Mouse (Mus musculus): ENCODE results near the gene Sh3bp1. TPM values are rescaled to one million over a fixed set of nuclear protein-coding genes. Genes with fewer than 3 reads are reported as not detected.

The Sh3bp1 gene
- 3.6 and 5.9 TPM in 2 replicates for polyA plus RNA-seq (2015; fragmentation: Nextera tagmentation; extraction: Ambion mirVana)

DNA sequence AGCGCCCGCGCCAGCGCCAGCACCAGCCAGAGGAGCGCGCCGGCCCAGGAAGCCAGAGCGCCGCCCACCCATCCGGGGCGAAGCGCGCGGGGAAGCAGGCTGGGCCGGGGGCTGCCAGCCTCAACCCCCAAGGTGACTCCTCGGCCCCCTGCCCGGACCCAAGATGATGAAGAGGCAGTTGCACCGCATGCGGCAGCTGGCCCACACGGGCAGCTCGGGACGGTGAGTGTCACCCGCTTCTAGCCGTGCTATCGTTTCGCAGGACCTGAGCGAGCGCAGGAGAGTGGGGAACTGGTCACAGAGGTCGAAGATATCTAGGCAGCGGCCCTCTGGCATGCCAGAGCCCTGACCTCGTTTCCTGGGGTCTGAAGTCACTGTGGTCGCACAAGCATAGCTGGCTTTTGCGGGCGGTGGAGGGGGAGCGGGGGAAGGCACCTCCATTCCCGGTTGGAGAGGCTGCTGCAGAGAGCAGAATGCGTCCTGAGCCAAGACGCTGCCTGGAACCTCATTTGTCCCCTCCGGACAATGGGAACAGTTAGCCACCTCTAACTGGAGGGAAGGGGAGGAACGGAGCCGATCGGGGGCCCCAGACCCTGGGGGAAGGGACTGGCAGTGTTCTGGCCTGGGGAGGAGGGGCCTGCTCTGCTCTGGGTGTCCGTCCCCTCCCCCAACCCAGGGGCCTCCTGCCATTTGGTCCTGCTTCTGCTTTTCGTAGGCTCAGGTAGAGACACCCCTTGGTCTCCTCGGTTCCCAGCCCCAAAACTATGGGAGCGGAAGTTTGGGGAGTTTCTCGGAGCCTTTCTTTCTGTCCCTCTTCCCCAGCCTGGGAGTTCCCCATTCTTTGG, at the start of gene Sh3bp1:
Gene Sh3bp1 (plus strand): TSS at position 29 of the 845 bp plus-strand sequence.
- H3K9ac ChIP-seq (replicated peaks), result peak within 1 kb of the TSS; percentile 43
- WGBS, result 1% methylated on average over 47 of the region's 47 CpGs
- no peaks in the 10 kb centered on the region; the same call in 1 of the 2 replicates for H3K27me3 ChIP-seq

DNA sequence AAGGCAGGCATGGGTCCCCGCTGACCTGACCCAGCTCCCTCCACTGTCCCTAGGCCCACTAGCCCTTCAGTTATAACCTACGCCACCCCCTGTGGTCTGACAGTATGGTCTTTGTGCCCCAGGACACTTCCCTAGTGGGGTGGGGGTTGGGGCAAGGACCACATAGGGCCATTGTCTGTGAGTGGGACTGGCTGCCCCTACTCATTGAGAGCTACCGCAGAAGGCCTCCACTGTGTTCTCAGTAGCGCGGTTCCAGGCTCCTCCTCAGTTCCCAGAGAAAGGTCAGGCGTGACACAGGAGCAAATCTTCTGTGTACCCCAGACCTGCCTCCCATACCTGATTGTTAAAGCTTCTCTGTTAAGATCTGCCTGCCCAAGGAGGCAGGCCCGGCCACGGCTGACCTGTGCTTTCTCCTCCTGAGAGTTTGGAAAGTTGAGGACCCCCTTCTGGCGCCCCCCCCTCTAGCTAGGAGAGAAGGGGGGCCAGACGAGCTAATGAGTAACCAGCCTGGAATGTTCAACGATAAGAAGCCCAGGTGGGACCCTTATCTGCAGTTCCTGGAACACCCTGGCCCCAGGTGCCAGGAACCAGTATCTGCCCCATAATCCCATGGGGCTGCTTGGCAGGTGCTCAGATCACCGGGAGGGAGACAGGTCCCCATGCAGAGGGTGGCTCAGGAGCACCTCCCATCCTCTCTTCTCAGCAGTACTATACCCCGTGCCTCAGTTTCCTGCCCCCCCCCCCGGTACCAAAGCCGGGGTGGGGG, 49.3 kb upstream of the Sh3bp1 start:
- Histone ChIP-seq H3K27me3 (no peaks in the 10 kb centered on the region), H3K36me3 (no peaks in the 10 kb centered on the region), H3K9me3 (no peaks in the 10 kb centered on the region), H3K4me3 (no peak overlapping the region), H3K4me1 (0 out of 2 replicates have a peak, but pooled peaks cover 2% of the 10 kb centered on the region), H3K27ac (replicated peaks) (no peak overlapping the region), H3K9ac (replicated peaks) (no peak overlapping the region), H3K4me2 (replicated peaks) (no peak overlapping the region)
- ATAC-seq (replicated peaks), result no peak
- 68% methylated on average over 15 of the region's 15 CpGs for WGBS

More for the DNA sequence above, at the start of gene Sh3bp1:
- no peak within 1 kb of the TSS for H3K27ac ChIP-seq (replicated peaks)
- H3K4me3 ChIP-seq, result peak within 1 kb of the TSS; percentile 54
- peak; percentile 53; the same call in 1 of the 2 replicates for ATAC-seq (replicated peaks)
- peak within 1 kb of the TSS; percentile 97 for H3K4me2 ChIP-seq (replicated peaks)
- H3K4me1 ChIP-seq, result peaks cover 15% of the 10 kb centered on the region
- peaks cover 2% of the 10 kb centered on the region; the same call in 1 of the 2 replicates for H3K36me3 ChIP-seq
- no peaks in the 10 kb centered on the region for H3K9me3 ChIP-seq

DNA sequence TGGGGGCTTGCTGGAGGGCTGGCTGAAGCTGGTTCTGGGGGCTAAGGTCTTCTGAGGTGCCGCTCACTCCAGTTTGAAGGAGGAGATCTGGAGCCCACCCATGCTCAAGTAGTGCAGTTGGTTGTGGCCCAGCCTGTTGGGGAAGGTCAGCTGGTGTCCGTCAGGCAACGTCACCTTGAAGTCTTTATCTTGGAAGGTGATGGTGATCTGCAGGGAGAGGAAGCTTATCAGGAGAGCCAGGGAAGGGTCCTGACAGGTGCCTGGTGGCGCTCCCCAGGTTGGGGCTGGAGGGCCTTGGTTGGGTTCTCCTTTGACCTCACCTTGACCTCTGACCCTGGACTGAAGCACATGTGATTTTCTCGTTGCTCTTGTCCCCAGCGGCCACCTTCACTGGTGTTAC, 48.6 kb upstream of the Sh3bp1 start:
- H3K4me1 ChIP-seq, result no peaks in the 10 kb centered on the region

DNA sequence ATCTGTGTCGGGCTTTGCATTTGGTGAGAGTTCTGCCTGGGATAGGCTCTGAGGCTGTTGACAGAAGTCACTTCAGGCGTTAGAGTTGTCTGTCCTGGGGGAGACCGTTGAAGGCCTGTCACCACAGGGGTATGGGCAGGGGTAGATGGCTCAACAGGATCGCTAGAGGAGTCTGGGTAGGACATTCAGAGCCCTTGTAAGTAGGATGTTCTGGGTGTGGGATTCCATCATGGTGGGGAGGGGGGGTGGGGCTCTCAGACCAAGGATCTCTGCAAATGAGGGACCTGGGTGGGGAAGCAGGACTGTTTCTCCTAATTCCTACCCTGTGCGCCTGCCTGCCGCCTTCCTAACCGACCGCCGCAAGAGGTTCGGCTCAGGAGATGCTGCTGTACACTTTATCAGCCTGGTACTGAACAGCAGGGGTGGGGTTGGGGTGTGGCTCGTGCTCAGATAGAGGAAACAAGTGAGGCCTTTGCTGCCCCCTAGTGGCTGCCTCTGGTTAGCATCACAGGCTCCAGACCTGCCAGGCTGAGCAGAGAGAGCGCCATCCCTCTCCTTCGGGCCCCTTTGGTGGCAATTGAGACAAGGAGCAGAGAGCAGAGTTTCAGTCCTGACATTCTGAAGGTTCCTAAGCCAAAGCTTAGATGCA, 47.9 kb upstream of the Sh3bp1 start:
- ATAC-seq (replicated peaks), result peak; percentile 75
- no peak overlapping the region for H3K9ac ChIP-seq (replicated peaks)

More for the DNA sequence above, 48.6 kb upstream of the Sh3bp1 start:
- H3K27me3 ChIP-seq, result no peaks in the 10 kb centered on the region
- no peaks in the 10 kb centered on the region for H3K36me3 ChIP-seq
- no peak overlapping the region for H3K4me3 ChIP-seq
- 80% methylated on average over 6 of the region's 6 CpGs for WGBS
- H3K9ac ChIP-seq (replicated peaks), result no peak overlapping the region
- H3K9me3 ChIP-seq, result no peaks in the 10 kb centered on the region
- no peak overlapping the region for H3K27ac ChIP-seq (replicated peaks)
- ATAC-seq (replicated peaks), result no peak
- no peak overlapping the region for H3K4me2 ChIP-seq (replicated peaks)

DNA sequence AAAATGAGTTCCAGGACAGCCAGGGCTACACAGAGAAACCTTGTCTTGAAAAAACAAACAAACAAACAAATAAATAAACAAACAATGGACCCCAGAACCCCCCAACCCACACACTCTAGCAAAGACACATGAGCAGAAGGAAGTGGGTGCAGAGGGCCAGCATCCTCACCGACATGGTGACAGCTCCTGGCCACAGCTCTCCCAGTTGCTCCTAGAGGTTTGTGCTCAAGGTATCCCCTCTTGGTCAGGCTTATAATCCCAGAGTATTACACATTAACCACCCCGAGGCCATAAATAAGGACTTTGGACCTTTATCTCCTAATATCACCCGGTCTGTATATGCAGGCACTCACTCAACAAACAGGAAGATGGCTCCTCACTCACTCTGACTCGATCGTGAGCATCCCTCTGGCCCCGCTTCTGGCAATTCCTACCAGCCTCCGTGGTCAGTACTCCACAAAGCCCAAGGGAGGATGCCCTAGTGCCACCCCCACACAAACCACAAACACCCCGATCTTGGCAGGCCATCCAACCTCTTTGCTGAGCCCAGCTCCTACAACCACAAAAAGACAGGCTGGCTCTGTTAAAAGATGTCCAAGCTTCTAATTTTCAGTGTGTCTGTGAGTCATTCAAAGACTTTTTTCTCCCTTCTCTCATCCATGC, 44.1 kb upstream of the Sh3bp1 start, which contains the start of gene Lgals2:
Gene Lgals2 (minus strand): TSS at position 227 of the 663 bp plus-strand sequence.
- Histone ChIP-seq H3K36me3 (no peaks in the 10 kb centered on the region), H3K9me3 (no peaks in the 10 kb centered on the region), H3K4me2 (replicated peaks) (no peak within 1 kb of the TSS), H3K4me3 (no peak within 1 kb of the TSS), H3K27me3 (no peaks in the 10 kb centered on the region), H3K9ac (replicated peaks) (no peak within 1 kb of the TSS), H3K27ac (replicated peaks) (no peak within 1 kb of the TSS), H3K4me1 (no peaks in the 10 kb centered on the region)
- 82% methylated on average over 8 of the region's 8 CpGs for WGBS
- ATAC-seq (replicated peaks), result no peak

More for the DNA sequence above, 47.9 kb upstream of the Sh3bp1 start:
- no peaks in the 10 kb centered on the region for H3K36me3 ChIP-seq
- no peak overlapping the region for H3K27ac ChIP-seq (replicated peaks)
- H3K27me3 ChIP-seq, result no peaks in the 10 kb centered on the region
- H3K4me3 ChIP-seq, result no peak overlapping the region
- peak overlapping the region; percentile 22; the same call in 1 of the 2 replicates for H3K4me2 ChIP-seq (replicated peaks)
- whole genome bisulfite sequencing, result 16% methylated on average over 13 of the region's 13 CpGs
- H3K4me1 ChIP-seq, result no peaks in the 10 kb centered on the region
- H3K9me3 ChIP-seq, result no peaks in the 10 kb centered on the region

DNA sequence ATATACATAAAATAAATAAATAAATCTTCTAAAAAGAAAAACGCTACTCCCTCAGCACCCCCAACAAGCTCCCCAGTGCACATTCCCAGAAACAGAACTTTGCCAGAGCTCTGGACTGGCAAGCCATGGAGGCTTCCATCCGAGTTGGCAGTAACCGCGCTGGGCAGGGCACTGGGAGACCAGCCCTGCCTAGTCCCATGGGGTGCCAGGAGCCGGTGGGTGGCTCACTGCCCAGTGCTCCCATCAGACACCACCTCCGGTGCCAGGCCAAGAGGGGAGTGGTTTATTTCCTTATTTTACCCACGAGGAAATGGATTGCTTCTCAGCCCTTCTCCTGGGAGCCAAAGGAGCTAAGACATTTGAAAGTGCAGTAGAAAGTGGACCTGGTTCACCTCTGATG, 42.6 kb upstream of the Sh3bp1 start:
- Histone ChIP-seq H3K36me3 (no peaks in the 10 kb centered on the region), H3K9me3 (no peaks in the 10 kb centered on the region), H3K27ac (replicated peaks) (no peak overlapping the region), H3K27me3 (no peaks in the 10 kb centered on the region), H3K4me3 (no peak overlapping the region), H3K9ac (replicated peaks) (no peak overlapping the region), H3K4me1 (no peaks in the 10 kb centered on the region), H3K4me2 (replicated peaks) (no peak overlapping the region)
- WGBS, result 66% methylated on average over 7 of the region's 7 CpGs
- no peak for ATAC-seq (replicated peaks)

DNA sequence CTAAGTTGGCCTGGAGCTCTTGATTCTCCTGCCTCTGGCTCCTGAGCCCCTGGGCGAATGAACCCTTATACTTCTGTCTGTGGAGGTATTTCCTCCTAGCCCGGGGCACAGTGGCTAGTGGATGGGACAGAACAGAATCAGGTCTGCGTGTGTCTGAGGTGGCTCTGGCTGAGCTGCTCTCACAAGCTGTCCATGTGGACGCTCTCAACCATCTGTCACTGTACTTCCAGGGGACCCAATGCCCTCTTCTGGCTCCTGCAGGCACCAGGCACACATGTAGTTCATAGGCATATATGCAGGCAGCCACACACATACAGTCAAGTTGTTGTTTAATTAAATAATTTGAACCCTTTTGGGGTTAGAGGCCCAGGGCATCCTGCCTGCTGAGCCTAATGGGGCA, 40.3 kb upstream of the Sh3bp1 start:
- Histone ChIP-seq H3K4me3 (no peak overlapping the region), H3K4me2 (replicated peaks) (no peak overlapping the region), H3K4me1 (no peaks in the 10 kb centered on the region), H3K9ac (replicated peaks) (no peak overlapping the region), H3K36me3 (no peaks in the 10 kb centered on the region), H3K27me3 (no peaks in the 10 kb centered on the region), H3K9me3 (no peaks in the 10 kb centered on the region), H3K27ac (replicated peaks) (no peak overlapping the region)
- no peak for ATAC-seq (replicated peaks)
- WGBS, result 85% methylated on average over 4 of the region's 4 CpGs

DNA sequence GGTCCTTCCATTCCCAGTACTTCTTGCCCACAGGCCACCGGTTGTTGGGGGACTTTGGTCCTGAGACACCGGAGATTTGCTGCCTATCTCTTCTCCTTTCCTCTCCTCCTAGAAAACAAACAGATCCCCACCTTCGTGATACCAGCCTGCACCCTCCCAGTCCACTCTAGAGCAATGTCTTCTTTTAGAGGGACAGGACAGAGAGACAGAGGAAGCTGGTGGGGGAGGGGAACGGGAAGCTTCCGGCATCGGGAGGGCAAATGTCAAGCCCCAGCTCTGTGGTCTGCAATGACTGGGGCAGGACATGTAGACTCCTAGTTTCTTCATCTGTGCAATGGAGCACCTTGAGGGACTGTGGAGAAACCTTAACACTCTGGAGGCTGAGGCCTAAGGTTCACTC, 39.9 kb upstream of the Sh3bp1 start:
- H3K9ac ChIP-seq (replicated peaks), result no peak overlapping the region
- H3K36me3 ChIP-seq, result no peaks in the 10 kb centered on the region
- no peaks in the 10 kb centered on the region for H3K27me3 ChIP-seq
- WGBS, result 83% methylated on average over 6 of the region's 6 CpGs
- ATAC-seq (replicated peaks), result no peak
- no peak overlapping the region for H3K4me2 ChIP-seq (replicated peaks)
- no peaks in the 10 kb centered on the region for H3K4me1 ChIP-seq
- H3K27ac ChIP-seq (replicated peaks), result no peak overlapping the region
- no peaks in the 10 kb centered on the region for H3K9me3 ChIP-seq
- no peak overlapping the region for H3K4me3 ChIP-seq

DNA sequence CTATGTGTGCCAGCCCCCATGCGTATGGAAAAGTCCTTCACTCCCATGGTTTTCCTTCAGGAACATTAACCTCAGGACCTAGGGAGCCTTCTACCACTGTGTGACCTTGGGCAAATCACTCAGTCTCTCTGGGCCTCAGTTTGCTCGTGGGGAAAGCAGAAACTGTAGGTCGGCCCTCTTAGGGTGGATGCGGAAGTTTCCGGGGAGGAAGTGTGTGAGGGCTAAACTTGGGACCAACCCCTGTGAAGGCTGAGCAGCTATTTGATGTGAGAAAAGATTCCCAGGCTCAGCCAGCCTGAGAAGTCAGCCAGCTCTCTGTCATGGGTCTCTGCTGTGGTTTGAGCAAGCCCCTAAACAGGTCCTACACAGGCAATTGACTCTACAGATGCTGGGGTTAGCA, 37.3 kb upstream of the Sh3bp1 start:
- no peak for ATAC-seq (replicated peaks)
- Histone ChIP-seq H3K9me3 (no peaks in the 10 kb centered on the region), H3K4me3 (no peak overlapping the region), H3K27me3 (no peaks in the 10 kb centered on the region), H3K9ac (replicated peaks) (no peak overlapping the region), H3K4me2 (replicated peaks) (no peak overlapping the region), H3K36me3 (no peaks in the 10 kb centered on the region), H3K27ac (replicated peaks) (no peak overlapping the region), H3K4me1 (no peaks in the 10 kb centered on the region)
- WGBS, result 90% methylated on average over 5 of the region's 5 CpGs

DNA sequence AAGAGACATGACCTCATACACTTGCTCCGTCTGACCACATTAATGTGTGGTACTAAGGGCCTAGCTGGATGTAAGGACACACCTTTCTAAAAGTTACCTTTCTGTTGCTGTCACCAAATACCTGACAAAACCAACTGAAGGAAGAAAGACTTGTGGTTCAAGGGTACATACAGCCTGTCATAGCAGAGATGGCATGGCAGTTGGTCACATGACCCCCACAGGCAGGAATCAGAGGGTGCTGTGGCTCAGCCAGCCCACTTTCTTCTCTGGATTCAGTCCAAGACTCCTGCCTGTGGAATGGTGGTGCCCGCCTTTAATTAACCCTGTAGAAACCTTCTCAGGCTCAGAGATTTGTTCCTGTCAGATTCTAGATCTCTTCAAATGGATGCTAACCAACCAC, 36.4 kb upstream of the Sh3bp1 start:
- WGBS, result 45% methylated on average over 2 of the region's 2 CpGs

DNA sequence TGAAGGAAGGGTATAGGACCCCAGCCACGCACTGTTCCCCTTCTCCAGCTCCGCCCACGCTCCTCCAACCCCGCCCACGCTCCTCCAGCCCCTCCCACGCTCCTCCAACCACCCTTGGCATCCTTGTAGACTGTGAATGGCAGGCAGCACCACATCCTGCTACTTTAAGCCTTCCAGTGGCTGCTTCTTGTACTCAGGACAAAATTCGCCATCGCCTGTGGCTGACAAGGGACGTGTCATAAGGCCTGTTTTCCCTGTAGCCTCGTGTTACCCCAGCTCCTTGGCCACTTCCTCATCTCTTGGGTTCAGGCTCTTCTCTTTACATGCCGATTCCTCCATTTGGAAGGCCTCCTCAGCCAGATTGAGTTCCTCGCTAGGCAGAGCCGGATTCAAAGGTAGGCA, 35.7 kb upstream of the Sh3bp1 start:
- Histone ChIP-seq H3K27me3 (no peaks in the 10 kb centered on the region), H3K9me3 (no peaks in the 10 kb centered on the region), H3K4me1 (peaks cover 5% of the 10 kb centered on the region; the same call in 1 of the 2 replicates), H3K27ac (replicated peaks) (no peak overlapping the region), H3K36me3 (no peaks in the 10 kb centered on the region), H3K9ac (replicated peaks) (no peak overlapping the region), H3K4me2 (replicated peaks) (no peak overlapping the region), H3K4me3 (no peak overlapping the region)
- no peak for ATAC-seq (replicated peaks)
- WGBS, result 46% methylated on average over 13 of the region's 13 CpGs

More for the DNA sequence above, 36.4 kb upstream of the Sh3bp1 start:
- Histone ChIP-seq H3K9ac (replicated peaks) (no peak overlapping the region), H3K4me2 (replicated peaks) (no peak overlapping the region), H3K4me3 (no peak overlapping the region), H3K27me3 (no peaks in the 10 kb centered on the region), H3K4me1 (no peaks in the 10 kb centered on the region), H3K36me3 (no peaks in the 10 kb centered on the region), H3K9me3 (no peaks in the 10 kb centered on the region), H3K27ac (replicated peaks) (no peak overlapping the region)
- ATAC-seq (replicated peaks), result no peak
